Comparison of ENCODE assay signal across 8 mouse cellular contexts in genomic region chr4:43030780-43031230, GRCm38 (mm10). TPM values are rescaled to one million over a fixed set of nuclear protein-coding genes. Genes with fewer than 3 reads are reported as not detected.
DNase-seq lines count a peak whose midpoint lies in the region; ATAC-seq and TF ChIP-seq lines count a peak whose summit lies in the region.

No protein-coding gene starts in this region.

- peak overlapping the region; percentile 86 for H3K4me2 ChIP-seq in hindbrain, embryonic 13.5 days
- peak overlapping the region; percentile 76 for H3K4me2 ChIP-seq in liver, embryonic 13.5 days
- H3K4me2 ChIP-seq in stomach, embryonic 16.5 days (ENCODE audit: low read depth, low read length): peak overlapping the region; percentile 84

- 3% methylated on average over 28 of the region's 28 CpGs for WGBS in thymus, adult 2 months
- 2% methylated on average over 28 of the region's 28 CpGs for WGBS in hindbrain, embryonic 13.5 days
- WGBS in liver, embryonic 13.5 days (ENCODE audit: insufficient replicate concordance): under 1% methylated on average over 28 of the region's 28 CpGs
- WGBS in stomach, embryonic 16.5 days: 2% methylated on average over 28 of the region's 28 CpGs

- peak; percentile 36 for DNase-seq in embryo, embryonic 11 days
- DNase-seq in embryo, embryonic 10 days (ENCODE audit: low spot score): no peak
- DNase-seq in thymus, adult 2 months: no peak
- DNase-seq in thymus, postnatal 10 days (ENCODE audit: low spot score in 2 of 2): no peak
- DNase-seq in liver, embryonic 13.5 days: no peak
- DNase-seq in thymus, adult 18-20 months: no peak

- peak overlapping the region; percentile 94 for H3K9ac ChIP-seq in hindbrain, embryonic 13.5 days
- peak overlapping the region; percentile 96 for H3K9ac ChIP-seq in liver, embryonic 13.5 days
- H3K9ac ChIP-seq in stomach, embryonic 16.5 days (ENCODE audit: low read length): peak overlapping the region; percentile 96

- no peaks in the 10 kb centered on the region for H3K9me3 ChIP-seq in hindbrain, embryonic 13.5 days
- H3K9me3 ChIP-seq in liver, embryonic 13.5 days (replicated peaks): no peaks in the 10 kb centered on the region
- H3K9me3 ChIP-seq in stomach, embryonic 16.5 days (replicated peaks; ENCODE audit: control insufficient read depth, low read length): no peaks in the 10 kb centered on the region

- peak overlapping the region; percentile 62; the same call in 1 of the 2 replicates for H3K27ac ChIP-seq in thymus, adult 2 months (ENCODE audit: control insufficient read depth, insufficient read depth, low read length)
- H3K27ac ChIP-seq in hindbrain, embryonic 13.5 days: peak overlapping the region; percentile 92
- peak overlapping the region; percentile 88 for H3K27ac ChIP-seq in liver, embryonic 13.5 days
- H3K27ac ChIP-seq in stomach, embryonic 16.5 days (ENCODE audit: low read length): peak overlapping the region; percentile 87

- no peaks in the 10 kb centered on the region for H3K36me3 ChIP-seq in thymus, adult 2 months (ENCODE audit: control insufficient read depth, insufficient read depth, low read length)
- H3K36me3 ChIP-seq in hindbrain, embryonic 13.5 days: peaks cover 69% of the 10 kb centered on the region
- H3K36me3 ChIP-seq in liver, embryonic 13.5 days: peaks cover 67% of the 10 kb centered on the region
- peaks cover 27% of the 10 kb centered on the region for H3K36me3 ChIP-seq in stomach, embryonic 16.5 days (ENCODE audit: control insufficient read depth, insufficient read depth, low read length)

- no peaks in the 10 kb centered on the region for H3K27me3 ChIP-seq in thymus, adult 2 months (ENCODE audit: control insufficient read depth, insufficient read depth, low read length)
- H3K27me3 ChIP-seq in hindbrain, embryonic 13.5 days: no peaks in the 10 kb centered on the region
- no peaks in the 10 kb centered on the region for H3K27me3 ChIP-seq in liver, embryonic 13.5 days
- H3K27me3 ChIP-seq in stomach, embryonic 16.5 days (ENCODE audit: control insufficient read depth, insufficient read depth, low read length): no peaks in the 10 kb centered on the region

- peak; percentile 65 for ATAC-seq in hindbrain, embryonic 13.5 days (ENCODE audit: low FRiP score)
- ATAC-seq in liver, embryonic 13.5 days (ENCODE audit: low read depth): peak; percentile 72
- ATAC-seq in stomach, embryonic 16.5 days (ENCODE audit: insufficient read depth, low FRiP score): peak; percentile 68

- H3K4me1 ChIP-seq in thymus, adult 2 months (replicated peaks; ENCODE audit: control insufficient read depth, insufficient read depth, low read length): peaks cover 9% of the 10 kb centered on the region
- H3K4me1 ChIP-seq in hindbrain, embryonic 13.5 days (replicated peaks): peaks cover 28% of the 10 kb centered on the region
- peaks cover 38% of the 10 kb centered on the region for H3K4me1 ChIP-seq in liver, embryonic 13.5 days (replicated peaks)
- H3K4me1 ChIP-seq in stomach, embryonic 16.5 days (ENCODE audit: control insufficient read depth, insufficient read depth, low read length): peaks cover 13% of the 10 kb centered on the region

- TF ChIP-seq CTCF in thymus, adult 2 months (IDR thresholded peaks at IDR 0.05; ENCODE audit: borderline replicate concordance, control insufficient read depth, extremely low read depth, insufficient read depth, low read length, poor library complexity): no peak

- TF ChIP-seq POLR2A in thymus, adult 2 months (IDR thresholded peaks at IDR 0.05; ENCODE audit: control insufficient read depth, extremely low read depth, insufficient read depth, low read length, poor library complexity): no peak

- H3K4me3 ChIP-seq in thymus, adult 2 months (ENCODE audit: control insufficient read depth, insufficient read depth, low read length): peak overlapping the region; percentile 69
- peak overlapping the region; percentile 85 for H3K4me3 ChIP-seq in hindbrain, embryonic 13.5 days
- H3K4me3 ChIP-seq in liver, embryonic 13.5 days (replicated peaks): peak overlapping the region; percentile 86
- H3K4me3 ChIP-seq in stomach, embryonic 16.5 days (replicated peaks; ENCODE audit: low read length): peak overlapping the region; percentile 81

RNA-seq across cellular contexts. Expression of gene Stoml2, which starts 0.7 kb away (rescaled TPM):
- polyA plus RNA-seq in thymus, adult 2 months (2012; rRNA removed): 71.2 and 78.5 TPM in 2 replicates
- polyA plus RNA-seq in hindbrain, embryonic 13.5 days (2015; fragmentation: Nextera tagmentation; extraction: Ambion mirVana): 226 and 232 TPM in 2 replicates
- 270 and 280 TPM in 2 replicates for polyA plus RNA-seq in liver, embryonic 13.5 days (2015; fragmentation: Nextera tagmentation; extraction: Ambion mirVana)
- 263 and 272 TPM in 2 replicates for polyA plus RNA-seq in stomach, embryonic 16.5 days (2015; fragmentation: Nextera tagmentation; extraction: Ambion mirVana)

RNA-seq across cellular contexts. Expression of gene Pigo, which starts 5.2 kb away (rescaled TPM):
- polyA plus RNA-seq in thymus, adult 2 months (2012; rRNA removed): 47.4 and 54.5 TPM in 2 replicates
- polyA plus RNA-seq in hindbrain, embryonic 13.5 days (2015; fragmentation: Nextera tagmentation; extraction: Ambion mirVana): 27.4 and 27.5 TPM in 2 replicates
- polyA plus RNA-seq in liver, embryonic 13.5 days (2015; fragmentation: Nextera tagmentation; extraction: Ambion mirVana): 12.6 and 13.9 TPM in 2 replicates
- 22.9 and 24.7 TPM in 2 replicates for polyA plus RNA-seq in stomach, embryonic 16.5 days (2015; fragmentation: Nextera tagmentation; extraction: Ambion mirVana)

RNA-seq across cellular contexts. Expression of gene Fam214b, which starts 15.2 kb away (rescaled TPM):
- polyA plus RNA-seq in thymus, adult 2 months (2012; rRNA removed): 8.3 and 9.8 TPM in 2 replicates
- polyA plus RNA-seq in hindbrain, embryonic 13.5 days (2015; fragmentation: Nextera tagmentation; extraction: Ambion mirVana): 33.3 and 34.1 TPM in 2 replicates
- polyA plus RNA-seq in liver, embryonic 13.5 days (2015; fragmentation: Nextera tagmentation; extraction: Ambion mirVana): 28.4 and 30.0 TPM in 2 replicates
- polyA plus RNA-seq in stomach, embryonic 16.5 days (2015; fragmentation: Nextera tagmentation; extraction: Ambion mirVana): 12.9 and 13.5 TPM in 2 replicates

RNA-seq across cellular contexts. Expression of gene Fancg, which starts 20.5 kb away (rescaled TPM):
- 50.0 and 59.1 TPM in 2 replicates for polyA plus RNA-seq in thymus, adult 2 months (2012; rRNA removed)
- polyA plus RNA-seq in hindbrain, embryonic 13.5 days (2015; fragmentation: Nextera tagmentation; extraction: Ambion mirVana): 20.0 and 21.9 TPM in 2 replicates
- polyA plus RNA-seq in liver, embryonic 13.5 days (2015; fragmentation: Nextera tagmentation; extraction: Ambion mirVana): 10.3 and 11.8 TPM in 2 replicates
- 16.5 and 17.5 TPM in 2 replicates for polyA plus RNA-seq in stomach, embryonic 16.5 days (2015; fragmentation: Nextera tagmentation; extraction: Ambion mirVana)

RNA-seq across cellular contexts. Expression of gene Unc13b, which starts 27.9 kb away (rescaled TPM):
- polyA plus RNA-seq in thymus, adult 2 months (2012; rRNA removed): 1.7 and 2.7 TPM in 2 replicates
- 18.6 and 19.7 TPM in 2 replicates for polyA plus RNA-seq in hindbrain, embryonic 13.5 days (2015; fragmentation: Nextera tagmentation; extraction: Ambion mirVana)
- 0.30 and 0.37 TPM in 2 replicates for polyA plus RNA-seq in liver, embryonic 13.5 days (2015; fragmentation: Nextera tagmentation; extraction: Ambion mirVana)
- polyA plus RNA-seq in stomach, embryonic 16.5 days (2015; fragmentation: Nextera tagmentation; extraction: Ambion mirVana): 7.4 and 8.3 TPM in 2 replicates
